Mouse (Mus musculus): ENCODE measurements around the gene Enpep.

- TF ChIP-seq CTCF (IDR thresholded peaks at IDR 0.05; ENCODE audit: borderline replicate concordance, insufficient read depth, low read length) (no peak), POLR2A (IDR thresholded peaks at IDR 0.05; ENCODE audit: low read depth, low read length) (no peak)
Measured at GRCm38 (mm10) chr3:129369491-129369890, 37.0 kb upstream of the Enpep start.
